Mouse (Mus musculus) neural tube, embryonic 15.5 days (tissue): ENCODE results near the gene Sdhd. TPM values are rescaled to one million over a fixed set of nuclear protein-coding genes. Genes with fewer than 3 reads are reported as not detected.

ENCODE experiments used
- ATAC-seq: fragments of 200-750 bp; cut with Nextera tagmentation; 2 replicates; pipeline ENCODE4 v1.8.0; 2017; ENCODE audit warnings: mild to moderate bottlenecking, moderate TSS enrichment, moderate library complexity; ENCODE audit not compliant: low FRiP score
- H3K27ac ChIP-seq: fragments of 300-500 bp; sonication (generic); replicated peaks from 2 replicates; pipeline ENCODE4 v1.5.1; 2015; ENCODE audit warnings: mild to moderate bottlenecking, inconsistent platforms
- H3K27me3 ChIP-seq: fragments of 300-500 bp; sonication (generic); replicated peaks from 2 replicates; pipeline ENCODE4 v1.6.1; 2015; ENCODE audit warnings: inconsistent platforms
- H3K36me3 ChIP-seq: fragments of 300-500 bp; sonication (generic); 2 replicates; pipeline ENCODE4 v1.6.1; 2015; ENCODE audit warnings: inconsistent platforms
- H3K4me1 ChIP-seq: fragments of 300-500 bp; sonication (generic); 2 replicates; pipeline ENCODE4 v1.6.1; 2015; ENCODE audit warnings: inconsistent platforms
- H3K4me2 ChIP-seq: fragments of 300-500 bp; sonication (generic); 2 replicates; pipeline ENCODE4 v1.6.1; 2015; ENCODE audit warnings: inconsistent platforms, mild to moderate bottlenecking, moderate library complexity
- H3K4me3 ChIP-seq: fragments of 300-500 bp; sonication (generic); replicated peaks from 2 replicates; pipeline ENCODE4 v1.5.1; 2015; ENCODE audit warnings: mild to moderate bottlenecking, inconsistent platforms
- H3K9ac ChIP-seq: fragments of 300-500 bp; sonication (generic); replicated peaks from 2 replicates; pipeline ENCODE4 v1.6.1; 2015; ENCODE audit warnings: mild to moderate bottlenecking, inconsistent platforms
- H3K9me3 ChIP-seq: fragments of 300-500 bp; sonication (generic); replicated peaks from 2 replicates; pipeline ENCODE4 v1.6.1; 2016; ENCODE audit warnings: inconsistent platforms
- WGBS: fragments of 180-500 bp; shearing (Covaris S2); methylation state at CpG from one replicate; pipeline ENCODE4 v1.1.7; 2015; ENCODE audit warnings: mixed read lengths; 5-methylcytosine and 5-hydroxymethylcytosine counted together
- polyA plus RNA-seq: library from polyadenylated mRNA; unstranded; fragments of >200 nt; fragmentation: Nextera tagmentation; extraction: Ambion mirVana; gene quantifications from 2 replicates; pipeline ENCODE4 v1.2.1, GENCODE M21; 2015

Gene Sdhd
- polyA plus RNA-seq, 1 experiment from 2014 or later = 298 TPM

GRCm38 (mm10) chr9:50580370-50580769 is 23.2 kb downstream of the Sdhd start:
- no peak overlapping the region for H3K9ac ChIP-seq
- 50% methylated on average over 4 of the region's 4 CpGs for WGBS
- H3K4me1 ChIP-seq = no peaks in the 10 kb centered on the region
- H3K27me3 ChIP-seq = no peaks in the 10 kb centered on the region
- no peaks in the 10 kb centered on the region for H3K9me3 ChIP-seq
- H3K27ac ChIP-seq = no peak overlapping the region
- H3K36me3 ChIP-seq = no peaks in the 10 kb centered on the region
- no peak for ATAC-seq
- no peak overlapping the region for H3K4me3 ChIP-seq
- H3K4me2 ChIP-seq = no peak overlapping the region

GRCm38 (mm10) chr9:50569599-50570525 is 33.8 kb downstream of the Sdhd start:
- Histone ChIP-seq H3K4me1 (no peaks in the 10 kb centered on the region), H3K9me3 (no peaks in the 10 kb centered on the region), H3K4me2 (no peak overlapping the region), H3K9ac (no peak overlapping the region), H3K4me3 (no peak overlapping the region), H3K27me3 (no peaks in the 10 kb centered on the region), H3K36me3 (no peaks in the 10 kb centered on the region), H3K27ac (no peak overlapping the region)
- no peak for ATAC-seq
- 83% methylated on average over 10 of the region's 10 CpGs for WGBS

GRCm38 (mm10) chr9:50567881-50568280 is 35.7 kb downstream of the Sdhd start:
- H3K27ac ChIP-seq = no peak overlapping the region
- WGBS = 91% methylated on average over 2 of the region's 2 CpGs
- no peak overlapping the region for H3K4me3 ChIP-seq
- no peaks in the 10 kb centered on the region for H3K4me1 ChIP-seq
- no peaks in the 10 kb centered on the region for H3K9me3 ChIP-seq
- no peak for ATAC-seq
- H3K27me3 ChIP-seq = no peaks in the 10 kb centered on the region
- no peak overlapping the region for H3K9ac ChIP-seq
- no peak overlapping the region for H3K4me2 ChIP-seq
- H3K36me3 ChIP-seq = no peaks in the 10 kb centered on the region

- no peak for ATAC-seq
- no peak overlapping the region for H3K9ac ChIP-seq
- H3K36me3 ChIP-seq = no peaks in the 10 kb centered on the region
- H3K4me2 ChIP-seq = no peak overlapping the region
- no peak overlapping the region for H3K4me3 ChIP-seq
- 93% methylated on average over 4 of the region's 4 CpGs for WGBS
- H3K27ac ChIP-seq = no peak overlapping the region
- H3K4me1 ChIP-seq = no peaks in the 10 kb centered on the region
- H3K9me3 ChIP-seq = no peaks in the 10 kb centered on the region
- no peaks in the 10 kb centered on the region for H3K27me3 ChIP-seq
Measured at GRCm38 (mm10) chr9:50567372-50567771, 36.2 kb downstream of the Sdhd start.

- WGBS = 86% methylated on average over 4 of the region's 4 CpGs
- Histone ChIP-seq H3K9ac (no peak overlapping the region), H3K4me1 (no peaks in the 10 kb centered on the region), H3K27me3 (no peaks in the 10 kb centered on the region), H3K9me3 (no peaks in the 10 kb centered on the region), H3K4me2 (no peak overlapping the region), H3K4me3 (no peak overlapping the region), H3K27ac (no peak overlapping the region), H3K36me3 (no peaks in the 10 kb centered on the region)
- ATAC-seq = no peak
Measured at GRCm38 (mm10) chr9:50565940-50566339, 37.7 kb downstream of the Sdhd start.

GRCm38 (mm10) chr9:50565173-50565572 is 38.4 kb downstream of the Sdhd start:
- 80% methylated on average over 7 of the region's 7 CpGs for WGBS
- Histone ChIP-seq H3K4me1 (no peaks in the 10 kb centered on the region), H3K4me3 (no peak overlapping the region), H3K4me2 (no peak overlapping the region), H3K27ac (no peak overlapping the region), H3K27me3 (no peaks in the 10 kb centered on the region), H3K36me3 (no peaks in the 10 kb centered on the region), H3K9me3 (no peaks in the 10 kb centered on the region), H3K9ac (no peak overlapping the region)
- no peak for ATAC-seq

- Histone ChIP-seq H3K36me3 (no peaks in the 10 kb centered on the region), H3K27me3 (no peaks in the 10 kb centered on the region), H3K4me1 (no peaks in the 10 kb centered on the region), H3K4me3 (no peak overlapping the region), H3K9me3 (no peaks in the 10 kb centered on the region), H3K27ac (no peak overlapping the region), H3K4me2 (no peak overlapping the region), H3K9ac (no peak overlapping the region)
- ATAC-seq = no peak
- 89% methylated on average over 2 of the region's 2 CpGs for WGBS
Measured at GRCm38 (mm10) chr9:50561918-50562360, 41.7 kb downstream of the Sdhd start.

- 86% methylated on average over 38 of the region's 38 CpGs for WGBS
- H3K9ac ChIP-seq = no peak within 1 kb of the TSS
- no peak for ATAC-seq
- no peaks in the 10 kb centered on the region for H3K27me3 ChIP-seq
- H3K4me2 ChIP-seq = no peak within 1 kb of the TSS
- no peak within 1 kb of the TSS for H3K27ac ChIP-seq
- no peaks in the 10 kb centered on the region for H3K9me3 ChIP-seq
- H3K36me3 ChIP-seq = no peaks in the 10 kb centered on the region
- H3K4me1 ChIP-seq = no peaks in the 10 kb centered on the region
- no peak within 1 kb of the TSS for H3K4me3 ChIP-seq
Measured at GRCm38 (mm10) chr9:50561145-50561917, 42.3 kb downstream of the Sdhd start, which contains the start of gene Tex12. Gene Tex12, minus strand, starts transcription at chr9:50561325.

GRCm38 (mm10) chr9:50555094-50555446 is 48.5 kb downstream of the Sdhd start, which contains the start of gene Bco2:
Gene Bco2, minus strand, starts transcription at chr9:50555181.
- Histone ChIP-seq H3K36me3 (no peaks in the 10 kb centered on the region), H3K9me3 (no peaks in the 10 kb centered on the region), H3K27ac (peak within 1 kb of the TSS; percentile 75), H3K4me2 (peak within 1 kb of the TSS; percentile 51), H3K4me1 (peaks cover 14% of the 10 kb centered on the region), H3K9ac (0 out of 2 replicates have a peak within 1 kb of the TSS, but pooled peaks have one; percentile 17), H3K4me3 (peak within 1 kb of the TSS; percentile 29), H3K27me3 (no peaks in the 10 kb centered on the region)
- peak; percentile 28; the same call in 1 of the 2 replicates for ATAC-seq
- WGBS = 25% methylated on average over 2 of the region's 2 CpGs

- Histone ChIP-seq H3K4me2 (peak within 1 kb of the TSS; percentile 51), H3K4me3 (peak within 1 kb of the TSS; percentile 29), H3K9me3 (no peaks in the 10 kb centered on the region), H3K4me1 (peaks cover 14% of the 10 kb centered on the region), H3K27ac (peak within 1 kb of the TSS; percentile 75), H3K9ac (0 out of 2 replicates have a peak within 1 kb of the TSS, but pooled peaks have one; percentile 17), H3K36me3 (no peaks in the 10 kb centered on the region), H3K27me3 (no peaks in the 10 kb centered on the region)
- peak; percentile 92 for ATAC-seq
- 17% methylated on average over 12 of the region's 12 CpGs for WGBS
Measured at GRCm38 (mm10) chr9:50554241-50555093, 49.1 kb downstream of the Sdhd start, which contains the start of gene Il18. Gene Il18, plus strand, starts transcription at chr9:50554827.

- Histone ChIP-seq H3K9me3 (no peaks in the 10 kb centered on the region), H3K4me3 (no peak overlapping the region), H3K4me1 (peaks cover 14% of the 10 kb centered on the region), H3K36me3 (no peaks in the 10 kb centered on the region), H3K27me3 (no peaks in the 10 kb centered on the region), H3K27ac (no peak overlapping the region), H3K4me2 (no peak overlapping the region), H3K9ac (no peak overlapping the region)
- no peak for ATAC-seq
- 89% methylated on average over 2 of the region's 2 CpGs for WGBS
Measured at GRCm38 (mm10) chr9:50553547-50553946, 50.1 kb downstream of the Sdhd start.
